Mouse (Mus musculus): ENCODE measurements around the gene Akap13.

DNA sequence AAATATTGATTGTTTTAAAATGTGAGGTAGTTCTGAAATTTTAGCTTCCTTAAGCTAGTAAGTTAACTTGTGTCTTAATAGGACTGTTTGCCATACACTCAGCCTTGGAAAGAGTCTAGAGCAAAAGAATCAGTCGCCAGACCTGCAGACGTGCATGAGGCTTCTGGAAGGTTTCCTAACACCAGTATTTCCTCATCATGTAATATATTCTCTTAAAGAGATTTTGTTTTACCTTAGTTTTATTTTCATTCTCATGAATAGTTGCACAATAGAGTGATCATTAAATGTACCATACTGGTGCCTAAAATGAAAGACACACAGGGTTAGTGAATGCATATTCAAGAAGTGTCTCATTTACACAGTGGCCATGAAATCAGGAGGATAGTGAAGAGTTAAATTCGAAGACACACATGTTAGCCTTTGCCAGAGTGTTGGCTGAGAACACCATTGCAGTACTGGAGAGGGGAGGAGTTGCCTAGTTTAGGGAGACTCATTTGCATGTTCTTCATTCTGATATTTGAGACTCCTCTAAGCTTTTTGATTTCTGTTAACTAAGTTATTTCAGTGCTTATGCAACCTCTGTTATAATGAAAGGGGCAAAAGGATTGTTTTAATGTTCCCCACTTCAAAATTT is 198.5 kb downstream of the Akap13 start:
- TF ChIP-seq POLR2A (IDR thresholded peaks at IDR 0.05; ENCODE audit: borderline replicate concordance, extremely low read depth, low read depth, low read length) (no peak), CTCF (IDR thresholded peaks at IDR 0.05; ENCODE audit: insufficient read depth, low read length) (no peak)
